Mouse (Mus musculus) liver, postnatal 0 days (tissue): Measurements from ENCODE around the gene Ezr. TPM values are rescaled to one million over a fixed set of nuclear protein-coding genes. Genes with fewer than 3 reads are reported as not detected.

Source experiments
- ATAC-seq: fragments of 200-750 bp; cut with Nextera tagmentation; 2 replicates; pipeline ENCODE4 v1.8.0; 2017; ENCODE audit warnings: mild to moderate bottlenecking, moderate library complexity
- DNase-seq: peaks from one replicate; pipeline ENCODE4 v3.0.0-alpha.2; 2016
- H3K27ac ChIP-seq: fragments of 300-500 bp; sonication (generic); 2 replicates; pipeline ENCODE4 v1.5.1; 2014; ENCODE audit warnings: antibody characterized with exemption, moderate library complexity, mild to moderate bottlenecking, low read depth
- H3K27me3 ChIP-seq: fragments of 300-500 bp; sonication (generic); 2 replicates; pipeline ENCODE4 v1.6.1; 2014; ENCODE audit warnings: low read length, control low read depth, mixed read lengths; ENCODE audit not compliant: insufficient read depth
- H3K36me3 ChIP-seq: fragments of 300-500 bp; sonication (generic); replicated peaks from 2 replicates; pipeline ENCODE4 v1.6.1; 2014; ENCODE audit warnings: mild to moderate bottlenecking, control low read depth, low read length, moderate library complexity, mixed read lengths; ENCODE audit not compliant: insufficient read depth
- H3K4me1 ChIP-seq: fragments of 300-500 bp; sonication (generic); 2 replicates; pipeline ENCODE4 v1.6.1; 2014; ENCODE audit warnings: antibody characterized with exemption, mild to moderate bottlenecking, control low read depth; ENCODE audit not compliant: insufficient read depth
- H3K4me2 ChIP-seq: fragments of 300-500 bp; sonication (generic); 2 replicates; pipeline ENCODE4 v1.6.1; 2014; ENCODE audit warnings: low read depth, mild to moderate bottlenecking, low read length, moderate library complexity, mixed read lengths
- H3K4me3 ChIP-seq: fragments of 300-500 bp; sonication (generic); 2 replicates; pipeline ENCODE4 v1.5.1; 2014; ENCODE audit warnings: low read depth, low read length
- H3K9ac ChIP-seq: fragments of 300-500 bp; sonication (generic); replicated peaks from 2 replicates; pipeline ENCODE4 v1.6.1; 2014; ENCODE audit warnings: mild to moderate bottlenecking, moderate library complexity
- H3K9me3 ChIP-seq: fragments of 300-500 bp; sonication (generic); 2 replicates; pipeline ENCODE4 v1.6.1; 2016; ENCODE audit warnings: mild to moderate bottlenecking, control low read depth, low read length, mixed read lengths
- CTCF ChIP-seq: sonication (generic); IDR thresholded peaks from 2 replicates; pipeline ENCODE4 v1.5.1; 2016; ENCODE audit warnings: antibody characterized with exemption, low read depth
- EP300 ChIP-seq: IDR thresholded peaks from 2 replicates; pipeline ENCODE4 v1.6.1; 2016; ENCODE audit warnings: antibody characterized with exemption, low read depth, mild to moderate bottlenecking
- WGBS: fragments of 180-500 bp; shearing (Covaris S2); extraction: QIAGEN DNeasy Blood & Tissue Kit; methylation state at CpG from one replicate; pipeline ENCODE4 v1.1.7; 2014; ENCODE audit not compliant: insufficient replicate concordance; 5-methylcytosine and 5-hydroxymethylcytosine counted together
- polyA plus RNA-seq: library from polyadenylated mRNA; unstranded; fragments of >200 nt; fragmentation: Nextera tagmentation; extraction: Ambion mirVana; gene quantifications from 2 replicates; pipeline ENCODE4 v1.2.1, GENCODE M21; 2015

The Ezr gene
- polyA plus RNA-seq, 1 experiment from 2014 or later, result 34.8 TPM

DNA sequence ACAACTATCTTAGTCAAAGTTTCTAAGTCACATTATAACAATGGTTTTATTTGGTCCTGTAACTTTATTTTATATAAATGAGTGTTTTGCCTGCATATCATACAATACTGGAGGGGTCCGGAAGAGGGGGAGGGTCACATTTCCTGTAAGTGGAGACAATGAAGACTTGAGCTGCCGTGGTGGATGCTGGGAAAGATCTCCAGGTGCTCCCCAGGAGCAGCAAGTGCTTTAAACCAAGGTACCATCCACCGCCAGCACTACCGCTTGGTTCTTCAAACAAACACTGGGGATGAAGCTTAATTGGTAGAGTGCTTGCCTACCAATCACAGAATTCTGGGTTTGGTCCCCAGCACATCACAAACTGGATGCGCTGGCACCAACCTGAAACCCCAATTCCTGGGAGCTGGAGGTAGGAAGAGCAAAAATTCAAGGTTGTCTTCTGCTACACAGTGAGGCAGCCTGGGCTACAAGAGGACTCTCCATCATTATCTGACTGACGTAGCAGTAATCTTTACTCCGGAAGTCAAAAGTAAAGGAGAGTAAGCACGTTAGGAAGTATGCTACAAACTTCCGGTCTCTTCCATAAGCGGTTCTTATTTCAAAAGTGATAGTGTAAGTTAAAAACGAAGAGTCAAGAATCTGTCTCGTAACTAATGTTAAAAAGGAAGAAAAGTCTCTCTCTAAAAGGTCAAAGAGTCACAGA lies 4.8 kb downstream of the Ezr start:
- DNase-seq (no peak), ATAC-seq (no peak)
- no peak for TF ChIP-seq EP300
- no peak for TF ChIP-seq CTCF
- Histone ChIP-seq H3K4me2 (peak overlapping the region; percentile 97; the same call in 1 of the 2 replicates), H3K9me3 (no peaks in the 10 kb centered on the region), H3K27ac (no peak overlapping the region), H3K4me1 (peaks cover 31% of the 10 kb centered on the region), H3K9ac (no peak overlapping the region), H3K36me3 (no peaks in the 10 kb centered on the region), H3K27me3 (no peaks in the 10 kb centered on the region), H3K4me3 (no peak overlapping the region)
- WGBS, result 57% methylated on average over 12 of the region's 12 CpGs

DNA sequence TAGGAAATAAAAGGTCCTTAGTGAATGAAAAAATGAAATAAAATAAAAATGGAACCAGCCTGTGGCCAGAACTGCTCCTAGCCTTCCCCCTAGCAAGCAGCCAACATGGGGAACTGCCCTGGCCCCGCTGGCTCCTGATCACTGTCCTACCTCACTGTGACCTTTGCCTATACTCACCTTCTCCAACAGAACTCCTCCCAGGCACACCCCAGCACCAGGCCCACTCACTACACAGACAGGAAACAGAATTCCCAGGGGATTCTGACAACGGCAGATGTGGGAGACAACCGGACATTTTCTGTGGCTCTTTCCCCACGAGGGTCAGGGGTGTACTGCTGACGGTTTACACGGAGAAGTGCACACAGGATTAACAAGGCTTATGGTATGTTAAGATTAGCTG lies 5.5 kb downstream of the Ezr start:
- H3K27ac ChIP-seq, result no peak overlapping the region
- H3K4me1 ChIP-seq, result peaks cover 31% of the 10 kb centered on the region
- WGBS, result 66% methylated on average over 6 of the region's 6 CpGs

DNA sequence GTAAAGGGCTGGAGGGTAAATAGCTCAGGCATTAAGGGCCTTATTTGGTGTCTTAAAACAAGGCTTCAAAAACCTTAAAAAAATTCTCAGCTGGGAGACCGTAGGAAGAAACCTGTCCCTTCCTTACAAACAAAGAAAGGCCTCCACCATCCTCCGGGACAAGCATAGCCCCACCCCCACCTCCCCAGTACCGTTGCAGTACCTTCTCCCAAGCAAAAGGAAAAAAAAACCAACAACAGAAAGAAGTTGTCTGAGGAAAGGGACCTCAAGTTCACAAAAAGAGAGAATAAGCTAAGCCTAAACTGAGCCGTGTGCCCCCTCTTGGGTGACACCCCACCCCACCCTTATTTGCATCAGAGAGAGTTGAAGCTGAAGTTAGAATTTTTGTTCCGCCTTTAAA lies 6.0 kb downstream of the Ezr start:
- Histone ChIP-seq H3K4me3 (no peak overlapping the region), H3K9ac (no peak overlapping the region), H3K36me3 (no peaks in the 10 kb centered on the region), H3K9me3 (no peaks in the 10 kb centered on the region), H3K27ac (no peak overlapping the region), H3K4me1 (peaks cover 31% of the 10 kb centered on the region), H3K4me2 (no peak overlapping the region), H3K27me3 (no peaks in the 10 kb centered on the region)
- ATAC-seq (no peak), DNase-seq (no peak)
- TF ChIP-seq CTCF (no peak), EP300 (no peak)
- 66% methylated on average over 5 of the region's 5 CpGs for WGBS

More for the DNA sequence above, 5.5 kb downstream of the Ezr start:
- Histone ChIP-seq H3K4me2 (no peak overlapping the region), H3K9ac (no peak overlapping the region), H3K9me3 (no peaks in the 10 kb centered on the region), H3K27me3 (no peaks in the 10 kb centered on the region), H3K4me3 (no peak overlapping the region), H3K36me3 (no peaks in the 10 kb centered on the region)
- DNase-seq (no peak), ATAC-seq (peak; percentile 43)
- TF ChIP-seq EP300 (no peak), CTCF (no peak)

DNA sequence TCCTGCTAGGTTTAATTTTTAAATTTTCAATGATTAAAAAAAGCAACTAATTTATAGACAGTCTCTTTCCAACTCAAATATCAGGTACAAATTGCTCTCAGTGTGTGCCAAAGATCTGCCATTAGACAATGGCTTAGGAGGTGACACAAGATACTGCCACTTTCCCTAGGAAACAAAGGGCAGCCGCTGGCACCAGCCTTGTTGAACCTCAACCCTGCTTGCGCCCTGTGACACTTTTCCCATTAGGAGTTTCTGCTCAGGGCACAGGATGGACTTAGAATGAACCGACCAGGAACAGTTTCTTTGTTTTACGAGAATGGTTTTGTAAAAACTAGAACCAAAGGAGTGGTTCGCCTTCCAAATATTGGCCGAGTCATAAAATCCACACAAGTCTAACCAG lies 6.5 kb downstream of the Ezr start:
- Histone ChIP-seq H3K27me3 (no peaks in the 10 kb centered on the region), H3K4me1 (peaks cover 28% of the 10 kb centered on the region), H3K9me3 (no peaks in the 10 kb centered on the region), H3K4me3 (no peak overlapping the region), H3K27ac (no peak overlapping the region), H3K36me3 (no peaks in the 10 kb centered on the region), H3K4me2 (no peak overlapping the region), H3K9ac (no peak overlapping the region)
- TF ChIP-seq CTCF (no peak), EP300 (no peak)
- WGBS, result 81% methylated on average over 6 of the region's 6 CpGs
- DNase-seq, result no peak
- no peak for ATAC-seq

DNA sequence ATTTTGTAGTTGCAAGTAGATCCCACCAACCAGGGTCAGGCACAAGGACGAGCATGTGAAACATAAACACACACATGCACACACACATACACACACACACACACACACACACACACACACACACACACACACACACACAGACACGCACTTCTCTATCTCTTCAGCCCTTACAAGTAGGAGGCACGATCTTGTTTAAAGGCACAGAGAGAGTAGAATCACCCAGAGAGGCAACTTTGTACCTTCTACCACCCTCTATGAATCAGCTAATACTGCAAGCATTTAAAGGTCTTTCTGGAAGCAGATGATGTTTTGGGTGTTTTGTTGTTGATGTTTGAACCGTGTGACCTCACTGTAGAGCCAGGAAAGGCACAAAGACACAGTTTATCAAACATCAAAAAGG lies 6.9 kb downstream of the Ezr start:
- TF ChIP-seq CTCF (no peak), EP300 (no peak)
- Histone ChIP-seq H3K4me2 (no peak overlapping the region), H3K27ac (no peak overlapping the region), H3K9me3 (no peaks in the 10 kb centered on the region), H3K4me3 (no peak overlapping the region), H3K9ac (no peak overlapping the region), H3K4me1 (peaks cover 26% of the 10 kb centered on the region), H3K27me3 (no peaks in the 10 kb centered on the region), H3K36me3 (no peaks in the 10 kb centered on the region)
- DNase-seq (no peak), ATAC-seq (no peak)
- 64% methylated on average over 4 of the region's 4 CpGs for WGBS

DNA sequence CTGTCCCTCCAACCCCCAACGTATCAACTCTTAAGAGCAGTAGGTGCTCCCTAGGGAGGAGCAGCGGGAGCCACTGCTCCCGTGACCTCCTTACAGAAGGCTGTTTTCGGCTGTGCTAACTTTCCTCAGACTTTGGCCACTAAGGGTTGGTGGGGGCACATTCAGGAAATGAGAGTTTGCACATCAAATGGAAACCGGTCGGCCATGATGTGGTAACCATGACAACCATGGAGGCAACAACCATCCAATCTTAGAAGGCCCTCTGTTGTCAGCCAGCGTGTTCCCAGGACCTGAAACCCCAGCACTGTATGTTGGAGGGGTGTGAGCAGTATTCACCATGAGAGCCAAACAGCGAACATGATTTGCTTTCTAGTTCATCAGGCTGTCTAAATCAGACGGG lies 7.4 kb downstream of the Ezr start:
- Histone ChIP-seq H3K27me3 (no peaks in the 10 kb centered on the region), H3K9me3 (no peaks in the 10 kb centered on the region), H3K9ac (no peak overlapping the region), H3K4me2 (no peak overlapping the region), H3K36me3 (no peaks in the 10 kb centered on the region), H3K4me3 (no peak overlapping the region), H3K4me1 (peaks cover 22% of the 10 kb centered on the region), H3K27ac (no peak overlapping the region)
- no peak for ATAC-seq
- DNase-seq, result no peak
- 79% methylated on average over 9 of the region's 9 CpGs for WGBS
- TF ChIP-seq EP300, result no peak
- TF ChIP-seq CTCF, result no peak
